Mouse (Mus musculus) hematopoietic stem cell, adult 5-6 weeks (primary cell): ENCODE data around the gene Susd1. TPM values are rescaled to one million over a fixed set of nuclear protein-coding genes. Genes with fewer than 3 reads are reported as not detected.

ENCODE experiments used
- ATAC-seq, 2 experiments: fragments of 125-278 bp in 1 of 2; replicated peaks in 1 of 2; 2 replicates each; pipeline ENCODE4 v1.8.0; 2016 to 2017; ENCODE audit warnings: inconsistent platforms in 2 of 2, mild to moderate bottlenecking in 2 of 2, moderate number of reproducible peaks in 2 of 2, low read depth in 1 of 2, moderate TSS enrichment in 1 of 2; ENCODE audit not compliant: low FRiP score in 2 of 2, poor library complexity in 2 of 2, severe bottlenecking in 2 of 2, insufficient read depth in 1 of 2, low TSS enrichment in 1 of 2
- total RNA-seq: library from RNA; stranded (forward); fragments of 172-1452, 232-1000 nt; gene quantifications from 2 replicates; pipeline ENCODE4 v1.2.3, GENCODE M21; 2017

Gene Susd1
- total RNA-seq, 1 experiment from 2014 or later: 131 TPM

- ATAC-seq: peak; percentile 25 to 40; a peak in 3 of 4 replicates
These were observed 5.7 kb upstream of the Susd1 start for GRCm38 (mm10) chr4:59444085-59444484.

GRCm38 (mm10) chr4:59441265-59441664 lies 2.8 kb upstream of the Susd1 start:
- ATAC-seq: peak in 1 of 2 experiments; percentile 7; a peak in 1 of 4 replicates

- ATAC-seq: peak; percentile 61 to 64
These were observed 1.5 kb upstream of the Susd1 start for GRCm38 (mm10) chr4:59439960-59440359.

DNA sequence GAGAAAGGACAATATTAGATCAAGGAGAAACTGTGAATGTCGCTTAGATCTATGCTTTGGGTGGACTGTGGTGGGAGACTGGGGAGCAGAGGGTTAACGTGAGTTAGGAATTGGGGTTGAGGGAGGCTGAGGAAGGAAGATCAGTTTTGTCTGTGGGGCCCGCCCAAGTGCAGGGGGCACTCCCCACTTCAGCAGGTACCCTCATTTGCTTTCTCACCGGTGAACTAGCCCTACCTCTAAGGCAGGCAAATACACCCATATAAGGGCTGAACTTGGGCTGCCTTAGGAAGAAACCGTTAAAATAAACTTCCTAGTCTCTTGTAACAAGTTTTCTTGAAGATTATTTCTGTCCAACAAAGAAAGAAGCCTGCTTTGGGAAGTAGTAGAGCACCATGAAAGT lies 608 bp upstream of the Susd1 start:
- no peak for ATAC-seq

- ATAC-seq: no peak; a peak in 1 of 4 replicates
These were observed 2.5 kb downstream of the Susd1 start for GRCm38 (mm10) chr4:59435951-59436350.

GRCm38 (mm10) chr4:59434039-59434438 lies 4.4 kb downstream of the Susd1 start:
- no peak for ATAC-seq

DNA sequence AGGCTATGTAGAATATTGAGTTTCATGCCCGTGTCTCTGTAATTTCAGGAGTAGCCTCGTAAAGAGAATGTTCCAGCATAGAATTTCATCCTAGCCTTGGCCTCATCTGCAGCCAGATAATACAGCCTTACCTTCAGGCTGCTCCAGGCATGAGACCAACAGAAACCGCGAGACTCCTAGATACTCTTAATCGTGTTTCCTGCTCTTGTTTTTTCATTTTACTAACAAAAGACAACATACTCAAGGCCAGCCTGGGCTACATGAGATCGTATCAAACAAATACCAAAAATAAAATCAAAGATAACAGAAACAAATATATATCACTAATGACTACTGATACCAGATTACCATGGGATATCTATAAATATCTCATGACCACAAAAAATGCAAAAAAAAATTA lies 9.3 kb downstream of the Susd1 start:
- no peak for ATAC-seq

DNA sequence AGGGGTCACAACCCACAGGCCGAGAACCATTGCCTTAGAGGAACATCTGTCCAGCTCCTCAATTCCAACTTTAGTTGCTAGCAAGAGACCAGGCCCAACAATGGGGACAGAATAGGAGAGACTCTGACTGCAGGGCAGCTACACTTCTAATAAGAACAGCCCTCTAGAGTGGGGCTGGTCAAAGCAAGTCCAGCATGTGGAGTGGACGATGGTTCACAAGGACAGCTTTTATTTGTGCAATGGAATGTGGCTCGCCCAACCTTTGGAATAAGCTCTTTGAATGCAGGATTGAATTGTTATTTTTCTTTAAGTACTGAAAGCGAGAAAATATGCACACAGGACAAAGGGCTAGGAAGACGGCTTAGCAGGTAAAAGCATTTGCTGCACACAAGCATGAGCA lies 12.0 kb downstream of the Susd1 start:
- no peak for ATAC-seq

DNA sequence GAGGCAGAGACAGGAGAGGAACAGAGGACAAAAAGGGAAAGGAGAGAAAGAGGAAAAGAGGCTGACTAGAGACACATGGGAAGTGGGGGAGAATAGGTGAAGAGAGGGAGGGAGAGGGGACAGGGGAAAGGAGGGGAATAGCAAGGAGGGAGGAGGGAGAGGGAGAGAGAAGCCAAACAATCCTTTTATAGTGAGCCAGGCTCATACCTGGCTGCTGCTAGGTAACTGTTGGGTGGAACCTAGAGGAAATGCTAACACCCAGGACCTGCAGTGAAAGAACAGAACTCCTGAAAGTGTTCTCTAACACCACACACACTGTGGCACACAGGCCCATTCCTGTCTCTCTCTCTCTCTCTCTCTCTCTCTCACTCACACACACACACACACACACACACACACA lies 15.6 kb downstream of the Susd1 start:
- ATAC-seq: no peak

- ATAC-seq: no peak
These were observed 16.2 kb downstream of the Susd1 start for GRCm38 (mm10) chr4:59422025-59422783.

GRCm38 (mm10) chr4:59421369-59421746 lies 17.1 kb downstream of the Susd1 start:
- no peak for ATAC-seq

- ATAC-seq: peak; percentile 73 to 94
These were observed 17.6 kb downstream of the Susd1 start for GRCm38 (mm10) chr4:59420695-59421368.

DNA sequence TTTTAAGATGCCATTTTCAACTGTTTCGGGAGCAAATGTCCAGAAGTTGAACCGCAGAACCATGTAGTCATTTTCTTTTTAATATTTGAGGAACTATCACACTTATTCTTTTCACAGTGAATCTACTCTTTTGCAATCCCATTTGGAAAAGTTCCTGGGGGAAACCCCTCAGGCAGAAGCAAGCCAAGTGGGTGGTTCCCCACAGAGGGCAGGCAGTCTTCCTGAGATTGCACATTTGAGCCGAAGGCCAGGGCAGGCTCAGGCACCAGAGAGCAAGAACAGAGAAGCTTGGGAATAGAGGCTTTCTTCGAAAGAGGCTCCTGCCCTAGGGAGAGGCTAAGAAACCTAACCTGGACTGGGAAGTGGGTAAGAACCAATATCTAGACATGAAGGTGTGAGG lies 19.2 kb downstream of the Susd1 start:
- no peak for ATAC-seq

GRCm38 (mm10) chr4:59413428-59413827 lies 25.0 kb downstream of the Susd1 start:
- ATAC-seq: no peak

DNA sequence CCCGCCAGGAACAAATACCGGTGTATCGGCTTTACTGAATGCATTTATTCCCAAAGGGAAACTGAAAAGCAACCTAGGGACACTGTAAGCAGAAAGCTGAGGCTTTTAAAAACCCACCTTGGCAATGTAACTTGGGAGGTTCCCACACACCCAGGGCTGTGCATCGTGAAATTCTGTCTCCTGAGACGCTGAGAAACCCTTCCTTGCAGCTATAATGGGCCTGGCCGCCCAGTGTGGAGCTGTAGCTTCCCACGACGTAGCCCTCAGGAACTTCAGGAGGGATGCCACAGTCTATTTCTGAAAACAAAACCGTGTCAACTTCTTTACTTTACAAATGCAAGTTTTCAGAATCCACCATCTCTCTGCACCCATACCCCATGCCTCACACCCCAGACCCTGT lies 27.3 kb downstream of the Susd1 start:
- ATAC-seq: no peak

DNA sequence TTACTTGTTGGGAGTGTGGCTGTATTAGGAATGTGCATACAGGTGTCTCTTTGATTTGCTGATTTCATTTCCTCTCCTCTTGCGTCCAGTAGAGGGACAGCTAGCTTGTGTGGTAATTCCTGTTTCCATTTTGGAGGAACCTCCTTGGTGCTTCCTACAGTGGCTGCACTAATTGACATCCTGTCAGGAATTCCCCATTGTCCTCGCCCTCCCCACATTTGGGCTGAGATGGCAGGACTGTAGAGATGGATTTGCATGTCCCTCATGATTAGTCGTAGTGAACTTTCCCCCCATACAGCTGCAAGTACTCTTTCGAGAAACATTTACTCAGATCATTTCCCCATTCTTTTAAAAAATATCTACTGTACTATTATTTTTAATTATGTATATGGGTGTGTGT lies 30.7 kb downstream of the Susd1 start:
- ATAC-seq: no peak

GRCm38 (mm10) chr4:59404375-59404774 lies 34.1 kb downstream of the Susd1 start:
- ATAC-seq: no peak

DNA sequence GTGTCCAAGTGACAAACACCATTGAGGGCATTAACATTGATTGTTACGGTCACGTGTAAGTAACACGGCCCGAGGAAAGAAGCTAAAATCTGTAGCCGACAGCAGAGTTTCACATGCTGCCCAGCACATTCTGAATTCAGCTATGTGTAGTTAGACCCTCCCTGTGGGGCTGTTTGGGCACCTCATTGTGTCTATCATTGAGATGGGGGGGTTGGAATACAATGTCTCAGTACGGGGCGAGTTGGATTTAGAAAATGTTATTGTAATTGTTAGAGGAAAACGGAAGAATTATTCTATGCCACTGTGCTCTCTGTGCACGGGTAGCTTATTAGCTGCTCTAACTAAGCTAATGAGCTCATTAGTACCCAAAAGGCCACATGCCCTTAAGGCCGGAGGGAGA lies 37.5 kb downstream of the Susd1 start:
- ATAC-seq: no peak

GRCm38 (mm10) chr4:59399343-59399742 lies 39.1 kb downstream of the Susd1 start:
- 0 out of 4 replicates have a peak, but pooled peaks of 1 of the 2 experiments have one; percentile 13 for ATAC-seq
